Mouse (Mus musculus) CH12.LX (cell line): ENCODE data around the gene Rtkn2. TPM values are rescaled to one million over a fixed set of nuclear protein-coding genes. Genes with fewer than 3 reads are reported as not detected.

Source experiments
- DNase-seq: peaks from one replicate; pipeline ENCODE4 v3.0.0-alpha.2; 2013; ENCODE audit errors: extremely low read depth
- H3K27ac ChIP-seq: 2 replicates; pipeline ENCODE4 v1.5.1; 2012; ENCODE audit warnings: low read depth, mild to moderate bottlenecking, control low read depth, moderate library complexity; ENCODE audit not compliant: insufficient read depth
- H3K27me3 ChIP-seq: replicated peaks from 2 replicates; pipeline ENCODE3; 2012; ENCODE audit warnings: inconsistent platforms
- H3K36me3 ChIP-seq, 2 experiments: replicated peaks in 1 of 2; 2 replicates each; pipeline versions ENCODE3 to v1.6.1; 2012; ENCODE audit warnings: inconsistent platforms in 1 of 2, low read length in 1 of 2, mild to moderate bottlenecking in 1 of 2, mixed read lengths in 1 of 2, moderate library complexity in 1 of 2; ENCODE audit not compliant: control insufficient read depth in 1 of 2, insufficient read depth in 1 of 2
- H3K4me1 ChIP-seq, 2 experiments: 2 replicates each; pipeline ENCODE4 v1.6.1; 2012; ENCODE audit warnings: inconsistent platforms in 1 of 2, moderate library complexity in 1 of 2; ENCODE audit not compliant: insufficient read depth in 2 of 2, control insufficient read depth in 1 of 2
- H3K4me2 ChIP-seq: 2 replicates; pipeline ENCODE4 v1.6.1; 2012; ENCODE audit warnings: low read depth, mild to moderate bottlenecking, control low read depth; ENCODE audit not compliant: poor library complexity, insufficient read depth, severe bottlenecking
- H3K4me3 ChIP-seq, 3 experiments: fragments of 150-350 bp in 1 of 3; sonication (generic) in 1 of 3; replicated peaks in 1 of 3; 2 replicates each; pipeline versions ENCODE3 to v1.5.1; 2011 to 2012; ENCODE audit warnings: low read depth in 2 of 3, low read length in 2 of 3, mild to moderate bottlenecking in 2 of 3, moderate library complexity in 2 of 3, control low read depth in 1 of 3, improper control_type of control experiment in 1 of 3, inconsistent platforms in 1 of 3, mixed read lengths in 1 of 3; ENCODE audit not compliant: poor library complexity in 1 of 3
- H3K79me2 ChIP-seq: replicated peaks from 2 replicates; pipeline ENCODE4 v1.6.1; 2012; ENCODE audit warnings: mild to moderate bottlenecking, moderate library complexity; ENCODE audit not compliant: control insufficient read depth, poor library complexity, insufficient read depth, severe bottlenecking; ENCODE audit errors: extremely low read depth
- H3K9ac ChIP-seq: 2 replicates; pipeline ENCODE4 v1.6.1; 2012; ENCODE audit warnings: low read depth, mild to moderate bottlenecking, control low read depth, moderate library complexity; ENCODE audit not compliant: insufficient read depth
- H3K9me3 ChIP-seq: replicated peaks from 2 replicates; pipeline ENCODE3; 2012; ENCODE audit warnings: low read length, inconsistent platforms, mixed read lengths
- BHLHE40 ChIP-seq: IDR thresholded peaks from 2 replicates; pipeline ENCODE4 v1.6.1; 2011; ENCODE audit warnings: mild to moderate bottlenecking, low read depth, low read length, improper control_type of control experiment
- CHD1 ChIP-seq: IDR thresholded peaks from 2 replicates; pipeline ENCODE4 v1.6.1; 2012; ENCODE audit warnings: low read depth, low read length, improper control_type of control experiment, inconsistent platforms
- ELF1 ChIP-seq: IDR thresholded peaks from 2 replicates; pipeline ENCODE4 v1.6.1; 2014; ENCODE audit warnings: low read depth, mild to moderate bottlenecking, inconsistent platforms, low read length, improper control_type of control experiment
- EP300 ChIP-seq: IDR thresholded peaks from 2 replicates; pipeline ENCODE4 v1.6.1; 2011; ENCODE audit warnings: low read length, improper control_type of control experiment
- ETS1 ChIP-seq: conservative IDR thresholded peaks from 2 replicates; pipeline ENCODE4 v1.6.1; 2012; ENCODE audit warnings: low read depth, mild to moderate bottlenecking, inconsistent platforms, low read length, improper control_type of control experiment, moderate library complexity
- GABPA ChIP-seq: IDR thresholded peaks from 2 replicates; pipeline ENCODE4 v1.6.1; 2012; ENCODE audit warnings: low read depth, low read length, improper control_type of control experiment, inconsistent platforms; ENCODE audit not compliant: insufficient replicate concordance
- IRF4 ChIP-seq: IDR thresholded peaks from 2 replicates; pipeline ENCODE4 v1.6.1; 2014; ENCODE audit warnings: low read depth, mild to moderate bottlenecking, inconsistent platforms, low read length, improper control_type of control experiment
- JUN ChIP-seq: IDR thresholded peaks from 2 replicates; pipeline ENCODE4 v1.6.1; 2011; ENCODE audit warnings: low read depth, mild to moderate bottlenecking, low read length, improper control_type of control experiment, moderate library complexity; ENCODE audit not compliant: insufficient read depth
- JUND ChIP-seq: conservative IDR thresholded peaks from 2 replicates; pipeline ENCODE4 v1.6.1; 2011; ENCODE audit warnings: low read depth, low read length, improper control_type of control experiment
- KAT2A ChIP-seq: IDR thresholded peaks from 2 replicates; pipeline ENCODE4 v1.6.1; 2012; ENCODE audit warnings: low read length, improper control_type of control experiment, inconsistent platforms; ENCODE audit not compliant: insufficient replicate concordance
- MAX ChIP-seq: IDR thresholded peaks from 2 replicates; pipeline ENCODE4 v1.6.1; 2011; ENCODE audit warnings: low read length, improper control_type of control experiment
- MEF2A ChIP-seq: IDR thresholded peaks from 2 replicates; pipeline ENCODE4 v1.6.1; 2014; ENCODE audit warnings: low read depth, mild to moderate bottlenecking, inconsistent platforms, low read length, improper control_type of control experiment, borderline replicate concordance
- MXI1 ChIP-seq: IDR thresholded peaks from 2 replicates; pipeline ENCODE4 v1.6.1; 2011; ENCODE audit warnings: mild to moderate bottlenecking, low read depth, low read length, improper control_type of control experiment
- MYC ChIP-seq: IDR thresholded peaks from 2 replicates; pipeline ENCODE4 v1.6.1; 2011; ENCODE audit warnings: low read depth, mild to moderate bottlenecking, improper control_type of control experiment, low read length
- NELFE ChIP-seq: IDR thresholded peaks from 2 replicates; pipeline ENCODE4 v1.6.1; 2011; ENCODE audit warnings: low read depth, low read length, improper control_type of control experiment
- POLR2A ChIP-seq: IDR thresholded peaks from 2 replicates; pipeline ENCODE4 v1.6.1; 2011; ENCODE audit warnings: low read depth, mild to moderate bottlenecking, improper control_type of control experiment, low read length
- POLR2AphosphoS2 ChIP-seq: IDR thresholded peaks from 2 replicates; pipeline ENCODE4 v1.6.1; 2011; ENCODE audit warnings: low read depth, low read length, improper control_type of control experiment
- RAD21 ChIP-seq: IDR thresholded peaks from 2 replicates; pipeline ENCODE4 v1.6.1; 2011; ENCODE audit warnings: low read depth, mild to moderate bottlenecking, low read length, improper control_type of control experiment, moderate library complexity
- RCOR1 ChIP-seq: conservative IDR thresholded peaks from 2 replicates; pipeline ENCODE4 v1.6.1; 2012; ENCODE audit warnings: low read depth, mild to moderate bottlenecking, inconsistent platforms, low read length, improper control_type of control experiment
- SIN3A ChIP-seq: IDR thresholded peaks from 2 replicates; pipeline ENCODE4 v1.6.1; 2012; ENCODE audit warnings: low read length, improper control_type of control experiment, inconsistent platforms
- SMC3 ChIP-seq: IDR thresholded peaks from 2 replicates; pipeline ENCODE4 v1.6.1; 2011; ENCODE audit warnings: low read depth, low read length, improper control_type of control experiment
- UBTF ChIP-seq: IDR thresholded peaks from 2 replicates; pipeline ENCODE4 v1.6.1; 2012; ENCODE audit warnings: low read depth, mild to moderate bottlenecking, inconsistent platforms, low read length, improper control_type of control experiment, moderate library complexity
- ZC3H11A ChIP-seq: IDR thresholded peaks from 2 replicates; pipeline ENCODE4 v1.6.1; 2012; ENCODE audit warnings: low read depth, mild to moderate bottlenecking, inconsistent platforms, low read length, improper control_type of control experiment
- ZKSCAN1 ChIP-seq: IDR thresholded peaks from 2 replicates; pipeline ENCODE4 v1.6.1; 2012; ENCODE audit warnings: low read depth, inconsistent platforms, low read length, improper control_type of control experiment, borderline replicate concordance
- ZMIZ1 ChIP-seq: IDR thresholded peaks from 2 replicates; pipeline ENCODE4 v1.6.1; 2012; ENCODE audit warnings: low read depth, mild to moderate bottlenecking, inconsistent platforms, low read length, improper control_type of control experiment
- dilution Hi-C: fragments of 300-500 bp; cut with MboI; formaldehyde crosslinking; loops from 2 replicates; pipeline ENCODE4 v1.14.3; 2020; ENCODE audit warnings: low sequenced_read_pairs; ENCODE audit not compliant: extremely low pct_unique_long_range_greater_than_20kb, extremely low pct_ligation_motif_present
- in situ Hi-C: fragments of 300-500 bp; cut with MboI; formaldehyde crosslinking; loops from 3 replicates; pipeline ENCODE4 v1.14.3; 2019; ENCODE audit warnings: low sequenced_read_pairs, low pct_ligation_motif_present, low pct_unique_long_range_greater_than_20kb, mixed read lengths
- polyA plus RNA-seq: library from polyadenylated mRNA; unstranded; fragments of >175 nt; gene quantifications from 2 replicates; pipeline ENCODE4 v1.2.1, GENCODE M21; 2012; ENCODE audit warnings: low read depth; ENCODE audit not compliant: insufficient read length
- total RNA-seq, 2 experiments: library from RNA; depleted of rRNA; stranded (reverse); fragments of 300-350 nt in 1 of 2; fragments of >200 nt in 1 of 2; gene quantifications; 2 replicates each; pipeline ENCODE4 v1.2.3; 2012 to 2014

The Rtkn2 gene
- total and polyA plus RNA-seq, 3 experiments = 0.59 to 0.93 (median 0.59) TPM

GRCm38 (mm10) chr10:68029081-68029626 is 49.8 kb downstream of the Rtkn2 start (continued):
- no peak for TF ChIP-seq POLR2AphosphoS2
- no peak for TF ChIP-seq CHD1
- no peak for TF ChIP-seq SMC3
- no peak for TF ChIP-seq RCOR1
- no peak for TF ChIP-seq MYC
- TF ChIP-seq JUND = no peak
- TF ChIP-seq KAT2A = no peak
- TF ChIP-seq BHLHE40 = peak; percentile 60
- TF ChIP-seq UBTF = no peak
- 0 out of 2 replicates have a peak, but pooled peaks have one; percentile 45 for TF ChIP-seq EP300
- no peak for TF ChIP-seq ELF1
- TF ChIP-seq MEF2A = peak; percentile 74; the same call in 1 of the 2 replicates
- TF ChIP-seq ETS1 = peak; percentile 83
- no peak for TF ChIP-seq ZC3H11A
- TF ChIP-seq MXI1 = no peak
- TF ChIP-seq, all 38 proteins: peak for 8

GRCm38 (mm10) chr10:68030027-68030426 is 50.7 kb downstream of the Rtkn2 start:
- TF ChIP-seq UBTF (no peak), POLR2A (no peak), SIN3A (no peak), ZC3H11A (no peak), CHD1 (no peak), JUN (no peak), RAD21 (no peak), POLR2AphosphoS2 (no peak), ZKSCAN1 (no peak), GABPA (no peak), ZMIZ1 (no peak), NELFE (no peak), ETS1 (no peak), MYC (no peak), MAX (no peak), EP300 (no peak), IRF4 (no peak)
- Histone ChIP-seq H3K4me3 (no peak overlapping the region), H3K79me2 (no peaks in the 10 kb centered on the region), H3K4me2 (no peak overlapping the region), H3K4me1 (peaks cover 3 to 16% of the 10 kb centered on the region in 2 experiments; a peak in 3 of 4 replicates), H3K36me3 (no peaks in the 10 kb centered on the region), H3K9ac (no peak overlapping the region), H3K9me3 (no peaks in the 10 kb centered on the region), H3K27me3 (no peaks in the 10 kb centered on the region), H3K27ac (no peak overlapping the region)
- in situ Hi-C loops = no loop called here
- no peak for DNase-seq
- dilution Hi-C loops = no loop called here
